Mouse (Mus musculus) limb, embryonic 12.5 days (tissue): Measurements from ENCODE around the gene Klrk1. TPM values are rescaled to one million over a fixed set of nuclear protein-coding genes. Genes with fewer than 3 reads are reported as not detected.
"Not testable (repeated sequence)": the region's sequence is repeated elsewhere in the genome, so short reads cannot be mapped to it uniquely, and the experiment has no call there.

Experiments used
- ATAC-seq: fragments of 200-750 bp; cut with Nextera tagmentation; 2 replicates; pipeline ENCODE4 v1.8.0; 2017; ENCODE audit warnings: low read depth, moderate TSS enrichment; ENCODE audit not compliant: insufficient number of reproducible peaks, insufficient read depth, low FRiP score, low TSS enrichment
- H3K27ac ChIP-seq: fragments of 300-500 bp; sonication (generic); 2 replicates; pipeline ENCODE4 v1.5.1; 2016; ENCODE audit warnings: mild to moderate bottlenecking, moderate library complexity
- H3K27me3 ChIP-seq: fragments of 300-500 bp; sonication (generic); 2 replicates; pipeline ENCODE4 v1.6.1; 2016; ENCODE audit warnings: mild to moderate bottlenecking, moderate library complexity
- H3K36me3 ChIP-seq: fragments of 300-500 bp; sonication (generic); 2 replicates; pipeline ENCODE4 v1.6.1; 2016; ENCODE audit warnings: mild to moderate bottlenecking, moderate library complexity
- H3K4me1 ChIP-seq: fragments of 300-500 bp; sonication (generic); replicated peaks from 2 replicates; pipeline ENCODE4 v1.6.1; 2016
- H3K4me2 ChIP-seq: fragments of 300-500 bp; sonication (generic); 2 replicates; pipeline ENCODE4 v1.6.1; 2016; ENCODE audit warnings: mild to moderate bottlenecking, moderate library complexity
- H3K4me3 ChIP-seq: fragments of 300-500 bp; sonication (generic); replicated peaks from 2 replicates; pipeline ENCODE4 v1.5.1; 2016; ENCODE audit warnings: mild to moderate bottlenecking
- H3K9ac ChIP-seq: fragments of 300-500 bp; sonication (generic); replicated peaks from 2 replicates; pipeline ENCODE4 v1.6.1; 2016; ENCODE audit warnings: mild to moderate bottlenecking, moderate library complexity
- H3K9me3 ChIP-seq: fragments of 300-500 bp; sonication (generic); 2 replicates; pipeline ENCODE4 v1.6.1; 2016; ENCODE audit warnings: mild to moderate bottlenecking, moderate library complexity
- WGBS: fragments of 180-500 bp; shearing (Covaris S2); methylation state at CpG from one replicate; pipeline ENCODE4 v1.1.7; 2016; 5-methylcytosine and 5-hydroxymethylcytosine counted together
- polyA plus RNA-seq: library from polyadenylated mRNA; unstranded; fragments of >200 nt; fragmentation: Nextera tagmentation; extraction: Ambion mirVana; gene quantifications from 2 replicates; pipeline ENCODE4 v1.2.1, GENCODE M21; 2016

Gene Klrk1
- not detected in 2 replicates for polyA plus RNA-seq

DNA sequence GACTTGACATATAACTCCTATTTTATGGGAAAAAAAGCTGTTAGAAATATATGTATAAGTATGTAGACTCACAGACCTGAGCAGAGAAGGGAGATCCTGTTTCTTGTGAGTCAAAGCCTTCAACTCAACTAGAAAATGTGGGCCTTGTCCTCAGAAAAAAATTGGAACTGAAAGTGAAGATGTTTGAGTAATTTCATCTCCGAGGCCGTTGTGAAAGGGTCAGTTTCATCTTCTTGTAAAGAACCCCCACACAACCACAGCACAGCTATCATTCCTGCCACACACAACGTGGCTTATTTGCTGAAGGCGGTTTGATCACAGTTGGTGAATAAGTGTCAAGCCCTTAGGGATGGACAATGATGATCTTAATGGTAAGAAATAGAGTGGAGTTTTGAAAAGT, at the start of gene Klrk1:
Gene Klrk1, minus strand, starts transcription at position 130 of the 400 bp plus-strand sequence.
- 84% methylated on average over 4 of the region's 4 CpGs for WGBS
- Histone ChIP-seq H3K4me1 (no peaks in the 10 kb centered on the region), H3K36me3 (no peaks in the 10 kb centered on the region), H3K27ac (no peak within 1 kb of the TSS), H3K4me3 (no peak within 1 kb of the TSS), H3K27me3 (no peaks in the 10 kb centered on the region), H3K9me3 (no peaks in the 10 kb centered on the region), H3K9ac (no peak within 1 kb of the TSS), H3K4me2 (no peak within 1 kb of the TSS)
- ATAC-seq, result no peak

- not testable (repeated sequence) for H3K4me1 ChIP-seq, H3K9ac ChIP-seq, ATAC-seq, H3K27me3 ChIP-seq, H3K4me3 ChIP-seq, H3K36me3 ChIP-seq, H3K4me2 ChIP-seq, H3K27ac ChIP-seq, H3K9me3 ChIP-seq
- no CpG with 5 or more reads among the region's 3 CpGs for WGBS
Observed at GRCm38 (mm10) chr6:129661301-129661700, 37.6 kb upstream of the Klrk1 start.

- ATAC-seq, H3K9me3 ChIP-seq, H3K27me3 ChIP-seq, H3K36me3 ChIP-seq, H3K4me1 ChIP-seq, H3K4me3 ChIP-seq, H3K9ac ChIP-seq, H3K4me2 ChIP-seq, H3K27ac ChIP-seq: not testable (repeated sequence)
- 79% methylated on average over 4 of the region's 4 CpGs for WGBS
Observed at GRCm38 (mm10) chr6:129660589-129660988, 36.9 kb upstream of the Klrk1 start, which contains the start of gene Klrc2. TSS of gene Klrc2 (minus strand) at chr6:129660689.

DNA sequence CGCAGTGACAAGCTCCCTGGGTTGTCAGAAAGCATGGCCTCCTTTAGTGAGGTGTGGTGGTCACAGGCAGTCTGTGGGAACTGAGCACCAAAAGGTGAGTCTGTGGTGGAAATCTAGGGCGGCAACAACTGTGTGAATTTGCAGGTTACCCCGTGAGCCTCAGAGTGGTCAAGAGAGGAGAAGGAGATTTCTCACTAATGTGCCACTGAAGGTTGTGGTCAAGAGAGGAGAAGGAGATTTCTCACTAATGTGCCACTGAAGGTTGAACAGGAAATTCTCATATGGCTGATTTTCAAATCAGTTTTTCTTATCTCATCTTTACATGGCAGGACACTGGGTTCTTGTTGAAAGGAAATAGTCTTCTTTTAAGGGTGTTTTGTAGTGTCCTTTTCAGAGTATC, 20.4 kb upstream of the Klrk1 start:
- ATAC-seq, H3K27me3 ChIP-seq, H3K9me3 ChIP-seq, H3K4me1 ChIP-seq, H3K36me3 ChIP-seq, H3K4me3 ChIP-seq, H3K4me2 ChIP-seq, H3K27ac ChIP-seq, H3K9ac ChIP-seq: not testable (repeated sequence)
- WGBS, result 83% methylated on average over 2 of the region's 3 CpGs

DNA sequence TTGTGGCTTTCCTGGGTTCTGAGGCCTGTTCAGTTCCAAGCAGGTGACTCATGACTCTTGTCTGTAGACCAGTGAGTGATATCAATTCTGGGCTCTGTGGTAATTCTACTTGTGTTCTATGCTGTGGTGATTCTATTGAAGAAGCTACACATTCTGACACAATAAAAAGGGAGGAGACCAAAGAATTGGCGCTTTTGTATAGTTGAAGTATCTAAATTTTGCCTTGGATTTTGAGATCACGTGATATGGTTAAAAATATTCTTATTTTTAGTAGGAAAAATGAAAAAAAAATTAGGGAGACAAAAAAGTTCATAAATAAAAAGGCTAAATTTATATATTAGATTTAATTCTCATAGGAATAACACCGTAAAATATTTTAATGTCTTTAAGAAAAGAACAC, 19.6 kb upstream of the Klrk1 start, which contains the start of gene Klrc3:
Gene Klrc3, minus strand, starts transcription at position 101 of the 400 bp plus-strand sequence.
- not testable (repeated sequence) for ATAC-seq, H3K4me3 ChIP-seq, H3K4me2 ChIP-seq, H3K27ac ChIP-seq, H3K9ac ChIP-seq, H3K4me1 ChIP-seq, H3K9me3 ChIP-seq, H3K36me3 ChIP-seq, H3K27me3 ChIP-seq
- WGBS, result 86% methylated on average over 3 of the region's 3 CpGs

GRCm38 (mm10) chr6:129631046-129631445, 7.4 kb upstream of the Klrk1 start:
- H3K9me3 ChIP-seq, H3K4me1 ChIP-seq, H3K36me3 ChIP-seq, H3K9ac ChIP-seq, H3K4me3 ChIP-seq, ATAC-seq, H3K4me2 ChIP-seq, H3K27me3 ChIP-seq, H3K27ac ChIP-seq: not testable (repeated sequence)
- 78% methylated on average over 2 of the region's 2 CpGs for WGBS

DNA sequence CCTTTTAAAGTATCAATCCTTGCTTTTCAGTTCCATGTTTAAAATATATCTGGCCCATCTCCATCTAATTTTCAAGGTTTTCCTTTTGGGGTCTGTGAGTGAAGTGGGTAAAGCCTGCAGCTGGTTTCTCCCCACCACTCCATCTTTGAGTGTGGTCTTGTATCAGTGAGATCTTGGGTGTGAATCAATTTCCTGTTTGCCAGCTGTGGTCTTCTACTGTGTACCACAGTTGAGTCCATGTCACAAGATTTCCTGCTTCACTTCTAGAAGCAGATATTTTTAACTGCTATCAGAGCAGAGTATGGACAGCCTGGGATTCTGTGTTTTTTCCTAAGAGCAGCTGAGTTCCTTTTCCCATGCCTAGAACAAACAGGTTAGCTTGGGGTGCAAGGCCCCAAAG, 15.3 kb downstream of the Klrk1 start:
- Histone ChIP-seq H3K4me2 (no peak overlapping the region), H3K9me3 (no peaks in the 10 kb centered on the region), H3K9ac (no peak overlapping the region), H3K36me3 (no peaks in the 10 kb centered on the region), H3K27ac (no peak overlapping the region), H3K27me3 (no peaks in the 10 kb centered on the region), H3K4me3 (no peak overlapping the region), H3K4me1 (no peaks in the 10 kb centered on the region)
- ATAC-seq, result no peak

- no peaks in the 10 kb centered on the region for H3K27me3 ChIP-seq
- no peaks in the 10 kb centered on the region for H3K9me3 ChIP-seq
- WGBS, result 83% methylated on average over 3 of the region's 3 CpGs
Observed at GRCm38 (mm10) chr6:129591508-129591907, 32.2 kb downstream of the Klrk1 start, which contains the start of gene Klrd1. TSS of gene Klrd1 (plus strand) at chr6:129591782.

DNA sequence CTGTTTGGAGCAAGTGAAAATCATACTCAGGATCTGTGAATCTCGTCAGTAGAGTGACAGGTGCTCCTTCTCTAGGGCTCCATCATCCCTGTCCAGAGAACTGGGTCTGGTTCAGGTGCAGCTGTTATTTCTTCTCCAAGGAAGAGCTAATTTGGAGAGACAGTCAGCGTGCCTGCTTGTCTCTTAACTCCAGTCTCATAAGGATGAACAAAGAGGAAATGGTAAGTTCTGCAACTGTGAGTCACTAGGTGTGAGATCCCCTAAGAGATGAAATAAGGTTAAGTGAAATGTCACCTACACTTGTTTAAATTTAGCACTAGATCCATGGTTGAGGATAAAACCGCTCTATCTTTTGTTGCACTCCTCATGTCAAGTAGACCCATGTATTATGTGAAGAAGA, 40.6 kb downstream of the Klrk1 start:
- ATAC-seq, result no peak
- no peaks in the 10 kb centered on the region for H3K36me3 ChIP-seq
- no peaks in the 10 kb centered on the region for H3K9me3 ChIP-seq
- H3K4me1 ChIP-seq, result no peaks in the 10 kb centered on the region
- H3K27ac ChIP-seq, result no peak overlapping the region
- no peaks in the 10 kb centered on the region for H3K27me3 ChIP-seq
- no peak overlapping the region for H3K4me3 ChIP-seq
- H3K4me2 ChIP-seq, result no peak overlapping the region
- 82% methylated on average over 3 of the region's 3 CpGs for WGBS
- H3K9ac ChIP-seq, result no peak overlapping the region

More at GRCm38 (mm10) chr6:129591508-129591907, 32.2 kb downstream of the Klrk1 start, which contains the start of gene Klrd1:
- H3K4me1 ChIP-seq, result no peaks in the 10 kb centered on the region
- H3K27ac ChIP-seq, result no peak within 1 kb of the TSS
- no peak within 1 kb of the TSS for H3K4me3 ChIP-seq
- H3K36me3 ChIP-seq, result no peaks in the 10 kb centered on the region
- ATAC-seq, result no peak
- H3K4me2 ChIP-seq, result no peak within 1 kb of the TSS
- no peak within 1 kb of the TSS for H3K9ac ChIP-seq

- WGBS, result 82% methylated on average over 4 of the region's 4 CpGs
- no peak overlapping the region for H3K9ac ChIP-seq
- H3K27ac ChIP-seq, result no peak overlapping the region
- H3K27me3 ChIP-seq, result no peaks in the 10 kb centered on the region
- ATAC-seq, result no peak
- H3K4me1 ChIP-seq, result no peaks in the 10 kb centered on the region
- no peaks in the 10 kb centered on the region for H3K36me3 ChIP-seq
- H3K4me2 ChIP-seq, result no peak overlapping the region
- H3K9me3 ChIP-seq, result no peaks in the 10 kb centered on the region
- H3K4me3 ChIP-seq, result no peak overlapping the region
Observed at GRCm38 (mm10) chr6:129581896-129582295, 41.8 kb downstream of the Klrk1 start.

- WGBS, result 67% methylated on average over 4 of the region's 4 CpGs
Observed at GRCm38 (mm10) chr6:129581274-129581673, 42.4 kb downstream of the Klrk1 start.

GRCm38 (mm10) chr6:129577605-129578004, 46.1 kb downstream of the Klrk1 start, which contains the start of gene Klre1:
TSS of gene Klre1 (plus strand) at chr6:129577905.
- Histone ChIP-seq H3K27me3 (no peaks in the 10 kb centered on the region), H3K4me2 (no peak within 1 kb of the TSS), H3K4me3 (no peak within 1 kb of the TSS), H3K36me3 (no peaks in the 10 kb centered on the region), H3K27ac (no peak within 1 kb of the TSS), H3K4me1 (no peaks in the 10 kb centered on the region), H3K9ac (no peak within 1 kb of the TSS), H3K9me3 (no peaks in the 10 kb centered on the region)
- 88% methylated on average over 8 of the region's 8 CpGs for WGBS
- ATAC-seq, result no peak

More at GRCm38 (mm10) chr6:129581274-129581673, 42.4 kb downstream of the Klrk1 start:
- H3K4me2 ChIP-seq, result no peak overlapping the region
- H3K27ac ChIP-seq, result no peak overlapping the region
- H3K9me3 ChIP-seq, result no peaks in the 10 kb centered on the region
- no peak for ATAC-seq
- no peaks in the 10 kb centered on the region for H3K27me3 ChIP-seq
- no peaks in the 10 kb centered on the region for H3K36me3 ChIP-seq
- no peak overlapping the region for H3K4me3 ChIP-seq
- H3K9ac ChIP-seq, result no peak overlapping the region
- no peaks in the 10 kb centered on the region for H3K4me1 ChIP-seq
